Mouse (Mus musculus) heart, embryonic 16.5 days (tissue): ENCODE measurements around the gene 4930442H23Rik. TPM values are rescaled to one million over a fixed set of nuclear protein-coding genes. Genes with fewer than 3 reads are reported as not detected.

Source experiments
- ATAC-seq: fragments of 200-750 bp; cut with Nextera tagmentation; replicated peaks from 2 replicates; pipeline ENCODE4 v1.8.0; 2017; ENCODE audit warnings: moderate number of reproducible peaks; ENCODE audit not compliant: insufficient read depth, low FRiP score; ENCODE audit errors: extremely low read depth
- H3K27ac ChIP-seq: fragments of 300-500 bp; sonication (generic); 2 replicates; pipeline ENCODE4 v1.5.1; 2014; ENCODE audit warnings: mild to moderate bottlenecking, low read length, control low read depth, moderate library complexity
- H3K27me3 ChIP-seq: fragments of 300-500 bp; sonication (generic); 2 replicates; pipeline ENCODE4 v1.6.1; 2014; ENCODE audit warnings: low read length, mixed read lengths; ENCODE audit not compliant: control insufficient read depth, insufficient read depth
- H3K36me3 ChIP-seq: fragments of 300-500 bp; sonication (generic); 2 replicates; pipeline ENCODE4 v1.6.1; 2014; ENCODE audit not compliant: control insufficient read depth, insufficient read depth
- H3K4me1 ChIP-seq: fragments of 300-500 bp; sonication (generic); 2 replicates; pipeline ENCODE4 v1.6.1; 2014; ENCODE audit warnings: low read length, mixed read lengths; ENCODE audit not compliant: control insufficient read depth, insufficient read depth
- H3K4me2 ChIP-seq: fragments of 300-500 bp; sonication (generic); 2 replicates; pipeline ENCODE4 v1.6.1; 2014; ENCODE audit warnings: low read depth, mild to moderate bottlenecking, control low read depth, low read length
- H3K4me3 ChIP-seq: fragments of 300-500 bp; sonication (generic); 2 replicates; pipeline ENCODE4 v1.5.1; 2014; ENCODE audit warnings: mild to moderate bottlenecking, control low read depth, low read length
- H3K9ac ChIP-seq: fragments of 300-500 bp; sonication (generic); 2 replicates; pipeline ENCODE4 v1.6.1; 2014; ENCODE audit warnings: low read length, control low read depth
- H3K9me3 ChIP-seq: fragments of 300-500 bp; sonication (generic); replicated peaks from 2 replicates; pipeline ENCODE4 v1.6.1; 2016; ENCODE audit warnings: low read length; ENCODE audit not compliant: control insufficient read depth
- WGBS: fragments of 180-500 bp; shearing (Covaris S2); extraction: QIAGEN DNeasy Blood & Tissue Kit; methylation state at CpG from one replicate; pipeline ENCODE4 v1.1.7; 2014; 5-methylcytosine and 5-hydroxymethylcytosine counted together
- polyA plus RNA-seq: library from polyadenylated mRNA; unstranded; fragments of >200 nt; fragmentation: Nextera tagmentation; extraction: Ambion mirVana; gene quantifications from 2 replicates; pipeline ENCODE4 v1.2.1, GENCODE M21; 2015

4930442H23Rik gene
- polyA plus RNA-seq, 1 experiment from 2014 or later: 0.11 TPM

GRCm38 (mm10) chr10:81200605-81201287 is 17.1 kb upstream of the 4930442H23Rik start:
- Histone ChIP-seq H3K4me2 (peak overlapping the region; percentile 55; the same call in 1 of the 2 replicates), H3K27ac (peak overlapping the region; percentile 96), H3K27me3 (0 out of 2 replicates have a peak, but pooled peaks cover under 1% of the 10 kb centered on the region), H3K4me1 (peaks cover 42% of the 10 kb centered on the region), H3K9me3 (no peaks in the 10 kb centered on the region), H3K36me3 (no peaks in the 10 kb centered on the region), H3K9ac (peak overlapping the region; percentile 75), H3K4me3 (no peak overlapping the region)
- ATAC-seq: no peak
- WGBS: 57% methylated on average over 20 of the region's 20 CpGs

- Histone ChIP-seq H3K27ac (peak overlapping the region; percentile 96), H3K4me1 (peaks cover 42% of the 10 kb centered on the region), H3K4me3 (no peak overlapping the region), H3K36me3 (no peaks in the 10 kb centered on the region), H3K9me3 (no peaks in the 10 kb centered on the region), H3K4me2 (peak overlapping the region; percentile 7; the same call in 1 of the 2 replicates), H3K27me3 (0 out of 2 replicates have a peak, but pooled peaks cover 5% of the 10 kb centered on the region), H3K9ac (peak overlapping the region; percentile 75)
- WGBS: 69% methylated on average over 13 of the region's 13 CpGs
- ATAC-seq: no peak
Measured at GRCm38 (mm10) chr10:81200141-81200540, 16.5 kb upstream of the 4930442H23Rik start.

- Histone ChIP-seq H3K27ac (peak overlapping the region; percentile 96), H3K9ac (peak overlapping the region; percentile 75), H3K9me3 (no peaks in the 10 kb centered on the region), H3K4me2 (peak overlapping the region; percentile 7; the same call in 1 of the 2 replicates), H3K36me3 (no peaks in the 10 kb centered on the region), H3K27me3 (0 out of 2 replicates have a peak, but pooled peaks cover 7% of the 10 kb centered on the region), H3K4me1 (peaks cover 44% of the 10 kb centered on the region), H3K4me3 (no peak overlapping the region)
- ATAC-seq: no peak
- WGBS: 78% methylated on average over 6 of the region's 6 CpGs
Measured at GRCm38 (mm10) chr10:81198990-81199389, 15.3 kb upstream of the 4930442H23Rik start.

- H3K4me2 ChIP-seq: peak overlapping the region; percentile 36; the same call in 1 of the 2 replicates
- H3K27ac ChIP-seq: peak overlapping the region; percentile 96
- H3K36me3 ChIP-seq: no peaks in the 10 kb centered on the region
- 2% methylated on average over 9 of the region's 9 CpGs for WGBS
- H3K4me3 ChIP-seq: no peak overlapping the region
- H3K9me3 ChIP-seq: no peaks in the 10 kb centered on the region
- peaks cover 42% of the 10 kb centered on the region for H3K4me1 ChIP-seq
- H3K9ac ChIP-seq: peak overlapping the region; percentile 86
- no peak for ATAC-seq
- H3K27me3 ChIP-seq: 0 out of 2 replicates have a peak, but pooled peaks cover 7% of the 10 kb centered on the region
Measured at GRCm38 (mm10) chr10:81198230-81198629, 14.6 kb upstream of the 4930442H23Rik start.

- H3K27ac ChIP-seq: peak overlapping the region; percentile 100
- H3K4me1 ChIP-seq: peaks cover 40% of the 10 kb centered on the region
- H3K9ac ChIP-seq: peak overlapping the region; percentile 86
- 0 out of 2 replicates have a peak, but pooled peaks cover 7% of the 10 kb centered on the region for H3K27me3 ChIP-seq
- peak overlapping the region; percentile 77 for H3K4me2 ChIP-seq
- peak overlapping the region; percentile 61 for H3K4me3 ChIP-seq
- H3K36me3 ChIP-seq: no peaks in the 10 kb centered on the region
- no peak for ATAC-seq
- no peaks in the 10 kb centered on the region for H3K9me3 ChIP-seq
- 29% methylated on average over 6 of the region's 6 CpGs for WGBS
Measured at GRCm38 (mm10) chr10:81197305-81197704, 13.7 kb upstream of the 4930442H23Rik start.

- peaks cover 43% of the 10 kb centered on the region for H3K4me1 ChIP-seq
- peak overlapping the region; percentile 77 for H3K4me2 ChIP-seq
- peak overlapping the region; percentile 61 for H3K4me3 ChIP-seq
- H3K9me3 ChIP-seq: no peaks in the 10 kb centered on the region
- 42% methylated on average over 11 of the region's 11 CpGs for WGBS
- peak overlapping the region; percentile 100 for H3K27ac ChIP-seq
- H3K36me3 ChIP-seq: no peaks in the 10 kb centered on the region
- 0 out of 2 replicates have a peak, but pooled peaks cover 7% of the 10 kb centered on the region for H3K27me3 ChIP-seq
- ATAC-seq: no peak
- peak overlapping the region; percentile 86 for H3K9ac ChIP-seq
Measured at GRCm38 (mm10) chr10:81196470-81197065, 12.9 kb upstream of the 4930442H23Rik start.

GRCm38 (mm10) chr10:81195300-81195699 is 11.7 kb upstream of the 4930442H23Rik start:
- peaks cover 2% of the 10 kb centered on the region; the same call in 1 of the 2 replicates for H3K36me3 ChIP-seq
- peak overlapping the region; percentile 86 for H3K9ac ChIP-seq
- peak overlapping the region; percentile 61 for H3K4me3 ChIP-seq
- H3K27ac ChIP-seq: peak overlapping the region; percentile 100
- peaks cover 35% of the 10 kb centered on the region for H3K4me1 ChIP-seq
- no peak for ATAC-seq
- WGBS: 30% methylated on average over 4 of the region's 4 CpGs
- peak overlapping the region; percentile 77 for H3K4me2 ChIP-seq
- 0 out of 2 replicates have a peak, but pooled peaks cover 7% of the 10 kb centered on the region for H3K27me3 ChIP-seq
- no peaks in the 10 kb centered on the region for H3K9me3 ChIP-seq

GRCm38 (mm10) chr10:81193991-81194774 is 10.5 kb upstream of the 4930442H23Rik start:
- H3K4me2 ChIP-seq: peak overlapping the region; percentile 77
- H3K27ac ChIP-seq: peak overlapping the region; percentile 100
- peaks cover 6% of the 10 kb centered on the region for H3K36me3 ChIP-seq
- no peaks in the 10 kb centered on the region for H3K9me3 ChIP-seq
- peak overlapping the region; percentile 86 for H3K9ac ChIP-seq
- 5% methylated on average over 37 of the region's 37 CpGs for WGBS
- H3K4me1 ChIP-seq: peaks cover 30% of the 10 kb centered on the region
- peak overlapping the region; percentile 61 for H3K4me3 ChIP-seq
- peak; percentile 68 for ATAC-seq
- 0 out of 2 replicates have a peak, but pooled peaks cover 7% of the 10 kb centered on the region for H3K27me3 ChIP-seq
